Mouse (Mus musculus) adrenal gland, adult 8-10 months (tissue): ENCODE data around the gene Vmn2r62. TPM values are rescaled to one million over a fixed set of nuclear protein-coding genes. Genes with fewer than 3 reads are reported as not detected.
"Not testable (repeated sequence)": the region's sequence is repeated elsewhere in the genome, so short reads cannot be mapped to it uniquely, and the experiment has no call there.

Experiments
- DNase-seq: peaks from one replicate; pipeline ENCODE4 v3.0.0; 2022
- total RNA-seq, 4 experiments: library from RNA; stranded (reverse); gene quantifications; 2 replicates each; pipeline ENCODE4 v1.2.4; 2022

Gene Vmn2r62
- not detected for total RNA-seq

DNA sequence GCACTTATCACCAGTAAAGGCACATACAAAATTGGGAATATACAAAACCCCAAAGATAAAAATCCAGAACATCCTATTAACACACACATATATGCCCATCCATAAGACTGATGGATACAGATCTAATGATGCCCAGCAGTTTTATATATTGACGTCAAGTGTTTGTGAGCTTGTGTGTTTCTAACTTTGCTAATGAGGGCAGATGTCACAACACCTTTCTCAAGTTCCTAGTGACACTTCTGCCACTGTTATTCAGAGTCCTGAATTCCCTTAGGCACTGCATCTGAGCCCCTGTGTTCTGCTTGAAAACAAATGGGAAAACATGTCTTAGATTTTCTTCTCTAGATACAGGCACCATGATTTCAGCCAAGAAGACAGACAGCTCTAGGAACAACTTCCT is at the start of gene Vmn2r62:
Gene Vmn2r62 (minus strand): TSS at position 101 of the 400 bp plus-strand sequence.
- DNase-seq, result not testable (repeated sequence)

DNA sequence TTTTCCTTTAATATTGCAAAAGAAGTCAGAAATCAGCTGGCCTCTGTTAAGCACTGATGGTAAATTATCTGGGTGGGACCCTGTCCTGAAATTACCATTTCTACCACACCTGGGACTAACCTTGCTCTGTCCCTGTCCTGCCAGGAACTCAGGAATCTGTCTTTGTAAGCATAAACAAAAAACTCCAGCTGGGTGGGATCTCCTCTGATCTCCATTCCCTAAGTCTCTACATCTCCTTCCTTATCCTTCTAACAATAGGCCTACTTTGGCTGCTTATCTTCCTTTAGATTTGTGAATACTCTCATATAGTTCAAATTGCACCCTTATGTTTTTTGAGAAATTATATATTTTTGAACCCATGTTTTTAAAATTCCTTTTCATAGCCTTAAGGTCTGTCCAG is 45.0 kb upstream of the Vmn2r62 start:
- DNase-seq, result not testable (repeated sequence)

DNA sequence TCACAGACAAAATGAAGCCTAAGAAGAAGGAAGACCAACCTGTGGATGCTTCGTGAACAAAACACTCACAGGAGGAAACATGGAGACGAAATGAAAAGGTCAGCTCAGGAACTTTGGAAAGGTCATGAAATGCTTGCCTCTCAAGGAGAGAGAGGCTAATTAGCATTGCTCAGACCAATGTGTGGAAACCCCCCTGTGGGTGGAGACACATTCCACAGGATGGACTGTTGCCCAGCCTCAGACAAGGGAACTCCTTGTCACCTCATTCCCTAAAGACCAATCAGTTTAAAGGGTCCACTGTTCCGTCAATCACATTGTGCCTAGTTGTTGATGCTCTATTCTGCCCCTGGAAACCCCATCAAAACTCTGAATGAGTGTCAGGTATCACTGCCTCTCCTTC is 38.9 kb upstream of the Vmn2r62 start:
- no peak for DNase-seq

DNA sequence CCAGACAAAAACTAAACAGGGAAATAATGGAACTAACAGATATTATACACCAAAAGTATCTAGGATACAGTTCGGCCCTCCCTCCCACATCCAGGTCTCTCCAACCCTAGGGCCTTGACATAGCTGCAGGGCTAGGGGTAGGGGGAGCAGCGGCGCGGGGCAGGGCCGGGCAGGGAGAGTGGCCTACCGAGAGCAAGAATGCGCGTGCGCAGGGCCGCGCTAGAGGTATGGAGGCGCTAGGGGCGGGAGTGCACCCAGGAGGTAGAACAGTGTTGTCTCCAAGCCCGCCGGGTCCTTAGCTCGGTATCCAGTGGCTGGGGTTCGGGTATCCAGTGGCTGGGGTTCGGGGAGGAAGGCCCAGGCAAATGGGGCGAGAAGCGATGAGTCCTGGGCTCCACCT is 43.5 kb downstream of the Vmn2r62 start:
- DNase-seq, result no peak

DNA sequence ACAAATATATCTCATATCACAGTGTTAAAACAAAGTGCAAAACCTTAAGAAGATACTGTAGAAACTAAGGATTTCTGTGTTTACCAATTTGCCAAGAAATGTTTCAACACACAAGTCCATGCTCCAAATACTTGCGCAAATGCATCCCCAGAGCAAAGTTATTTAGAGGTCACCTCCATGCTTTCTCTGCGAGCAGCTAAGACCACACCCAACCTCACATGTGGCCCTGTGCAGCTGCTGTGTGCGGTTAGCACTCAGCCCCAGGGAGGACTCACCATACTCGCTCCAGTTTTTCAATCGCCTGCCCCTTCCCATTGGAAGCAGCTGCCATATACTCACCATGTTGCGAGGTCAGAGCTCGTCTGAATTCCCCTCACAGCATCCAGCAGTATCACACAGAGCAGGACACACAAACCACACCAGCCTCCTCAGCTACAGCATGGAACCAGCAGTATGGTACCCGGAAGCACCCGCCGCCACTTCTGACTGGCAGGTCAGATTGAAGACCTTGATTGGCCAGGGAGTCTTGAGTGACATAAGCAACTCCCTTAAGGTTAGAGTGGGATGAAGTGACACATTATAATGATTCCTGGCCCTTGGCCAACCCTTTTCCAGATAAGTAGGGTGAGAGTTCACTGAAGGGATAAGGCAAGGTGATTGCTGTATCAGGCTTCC is 54.7 kb downstream of the Vmn2r62 start:
- DNase-seq, result no peak

DNA sequence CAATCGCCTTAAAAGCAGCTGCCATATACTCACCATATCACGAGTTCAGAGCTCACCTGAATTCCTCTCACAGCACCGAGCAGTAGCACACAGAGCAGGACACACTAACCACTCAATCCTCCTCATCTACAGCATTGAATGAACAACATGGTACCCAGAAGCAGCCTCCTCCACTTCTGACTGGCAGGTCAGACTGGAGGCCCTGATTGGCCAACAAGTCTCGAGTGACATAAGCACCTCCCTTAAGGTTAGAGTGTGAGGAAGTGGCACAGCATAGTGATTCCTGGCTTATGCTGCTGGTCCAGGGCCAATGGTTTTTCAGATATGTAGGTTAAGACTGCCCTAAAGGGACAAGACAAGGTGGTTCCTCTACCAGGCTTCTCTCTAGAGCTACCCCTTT is 66.4 kb downstream of the Vmn2r62 start, which contains the start of gene Gm17067:
Gene Gm17067 (minus strand): TSS at position 101 of the 400 bp plus-strand sequence.
- not testable (repeated sequence) for DNase-seq

Other genes with a start within 250 kb of the Vmn2r62 start
- not detected for gene Gm21028, start 214.9 kb downstream of the Vmn2r62 start, total RNA-seq
- 1 to 10 TPM; 1.0 to 4.0 (median 1.5) TPM for gene Zfp977, start 201.0 kb downstream of the Vmn2r62 start, total RNA-seq
- 1 to 10 TPM; 5.2 to 8.0 (median 7.0) TPM for gene Zfp976, start 150.9 kb downstream of the Vmn2r62 start, total RNA-seq
- 10 to 100 TPM in 1 of 4 experiments, 1 to 10 TPM in 3; 5.0 to 10.2 (median 6.4) TPM for gene Zfp975, start 100.8 kb downstream of the Vmn2r62 start, total RNA-seq
- gene Gm17067, start 66.5 kb downstream of the Vmn2r62 start, total RNA-seq, result under 1 TPM in 2 of 4 experiments, not detected in 2; 0.08 to 0.15 TPM
- under 1 TPM; 0.07 to 0.59 (median 0.33) TPM for gene Gm2381, start 73.7 kb upstream of the Vmn2r62 start, total RNA-seq
- not detected for gene Vmn2r63, start 140.3 kb upstream of the Vmn2r62 start, total RNA-seq
- gene Gm9268, start 225.2 kb upstream of the Vmn2r62 start, total RNA-seq, result not detected